Mouse (Mus musculus) MEL (cell line): ENCODE results near the gene Mtfp1.
A peak's percentile ranks its signal among the peaks of the same experiment; 100 is the strongest.

ENCODE experiments used
- CHD2 ChIP-seq: IDR thresholded peaks from 2 replicates; pipeline ENCODE4 v1.6.1; 2011; ENCODE audit warnings: low read length, improper control_type of control experiment
- CTCF ChIP-seq, 3 experiments: IDR thresholded peaks in 2 of 3; conservative IDR thresholded peaks in 1 of 3; 2 replicates each; pipeline ENCODE4 v1.5.1; 2011 to 2012; ENCODE audit warnings: low read length in 3 of 3, low read depth in 2 of 3, mild to moderate bottlenecking in 2 of 3, improper control_type of control experiment in 1 of 3, inconsistent platforms in 1 of 3, mixed read lengths in 1 of 3, moderate library complexity in 1 of 3; ENCODE audit not compliant: control insufficient read depth in 1 of 3, insufficient read depth in 1 of 3, poor library complexity in 1 of 3, severe bottlenecking in 1 of 3
- E2F4 ChIP-seq: IDR thresholded peaks from 2 replicates; pipeline ENCODE4 v1.6.1; 2011; ENCODE audit warnings: low read depth, low read length, improper control_type of control experiment, borderline replicate concordance
- ELF1 ChIP-seq: IDR thresholded peaks from 2 replicates; pipeline ENCODE4 v1.6.1; 2014; ENCODE audit warnings: low read depth, mild to moderate bottlenecking, inconsistent platforms, low read length, improper control_type of control experiment, moderate library complexity
- GABPA ChIP-seq: IDR thresholded peaks from 2 replicates; pipeline ENCODE4 v1.6.1; 2012; ENCODE audit warnings: low read depth, mild to moderate bottlenecking, inconsistent platforms, low read length, improper control_type of control experiment, moderate library complexity
- GATA1 ChIP-seq: IDR thresholded peaks from 2 replicates; pipeline ENCODE4 v1.6.1; 2011; ENCODE audit warnings: low read depth, low read length, improper control_type of control experiment
- JUND ChIP-seq: IDR thresholded peaks from 2 replicates; pipeline ENCODE4 v1.6.1; 2011; ENCODE audit warnings: low read depth, mild to moderate bottlenecking, improper control_type of control experiment, low read length
- MAFK ChIP-seq: IDR thresholded peaks from 2 replicates; pipeline ENCODE4 v1.6.1; 2011; ENCODE audit warnings: low read depth, mild to moderate bottlenecking, low read length, improper control_type of control experiment, borderline replicate concordance
- MAX ChIP-seq: IDR thresholded peaks from 2 replicates; pipeline ENCODE4 v1.6.1; 2011; ENCODE audit warnings: low read length, improper control_type of control experiment
- POLR2A ChIP-seq, 2 experiments: IDR thresholded peaks; 2 replicates each; pipeline ENCODE4 v1.6.1; 2011 to 2012; ENCODE audit warnings: low read length in 2 of 2, mild to moderate bottlenecking in 2 of 2, control low read depth in 1 of 2, improper control_type of control experiment in 1 of 2, low read depth in 1 of 2, moderate library complexity in 1 of 2; ENCODE audit not compliant: control insufficient read depth in 1 of 2, insufficient read depth in 1 of 2, poor library complexity in 1 of 2
- TAL1 ChIP-seq: IDR thresholded peaks from 2 replicates; pipeline ENCODE4 v1.6.1; 2012; ENCODE audit warnings: mild to moderate bottlenecking, inconsistent platforms, low read length, moderate library complexity, mixed read lengths
- ZC3H11A ChIP-seq: IDR thresholded peaks from 2 replicates; pipeline ENCODE4 v1.6.1; 2012; ENCODE audit warnings: low read depth, mild to moderate bottlenecking, inconsistent platforms, low read length, improper control_type of control experiment
- ZMIZ1 ChIP-seq: IDR thresholded peaks from 2 replicates; pipeline ENCODE4 v1.6.1; 2012; ENCODE audit warnings: low read depth, mild to moderate bottlenecking, inconsistent platforms, low read length, improper control_type of control experiment, moderate library complexity

DNA sequence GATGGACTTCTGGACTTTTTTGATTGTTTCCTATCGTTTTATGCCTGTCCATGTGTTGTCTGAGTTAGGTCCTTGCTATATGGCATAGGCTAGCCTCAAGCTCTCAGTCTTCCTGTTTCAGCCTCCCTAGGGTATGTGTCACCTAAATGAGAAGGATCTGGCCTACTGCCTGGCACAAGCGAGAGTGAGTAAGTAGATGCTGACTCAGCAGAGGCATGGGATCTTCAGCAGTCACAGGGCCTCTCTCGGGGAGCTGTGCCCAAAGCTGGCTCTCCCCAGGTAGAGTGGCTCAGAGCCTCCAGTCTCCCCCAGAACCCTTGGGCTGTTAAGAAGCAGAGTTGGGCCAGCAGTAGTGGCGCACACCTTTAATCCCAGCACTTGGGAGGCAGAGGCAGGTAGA lies 47.1 kb upstream of the Mtfp1 start:
- TF ChIP-seq CTCF (IDR thresholded peaks at IDR 0.05 in 2 of 3, conservative IDR thresholded peaks at IDR 0.05 in 1 of 3; ENCODE audit: control insufficient read depth in 1 of 3, insufficient read depth in 1 of 3, low read depth in 2 of 3, low read length in 3 of 3, poor library complexity in 1 of 3, severe bottlenecking in 1 of 3) (no peak), MAFK (peak; percentile 56; the same call in 1 of the 2 replicates), E2F4 (no peak), CHD2 (no peak), POLR2A (IDR thresholded peaks at IDR 0.05; ENCODE audit: control insufficient read depth in 1 of 2, insufficient read depth in 1 of 2, low read depth in 1 of 2, low read length in 2 of 2, poor library complexity in 1 of 2) (no peak), GATA1 (no peak), ELF1 (no peak), MAX (no peak), TAL1 (no peak), JUND (no peak), GABPA (no peak), ZMIZ1 (no peak), ZC3H11A (no peak)
